Mouse (Mus musculus) heart, postnatal 14 days (tissue): ENCODE measurements around the gene Ahcy. TPM values are rescaled to one million over a fixed set of nuclear protein-coding genes. Genes with fewer than 3 reads are reported as not detected.
"Not testable (repeated sequence)": the region's sequence is repeated elsewhere in the genome, so short reads cannot be mapped to it uniquely, and the experiment has no call there.

ENCODE experiments used
- DNase-seq, 2 experiments: peaks; one replicate each; pipeline ENCODE4 v3.0.0; 2021 to 2022
- intact Hi-C: fragments of 180-260 bp; cut with DNase I; formaldehyde crosslinking; loops from one replicate; pipeline ENCODE4 v1.15.1; 2025
- total RNA-seq, 2 experiments: library from RNA; stranded (reverse); gene quantifications; 2 replicates each; pipeline ENCODE4 v1.2.3; 2021

Gene Ahcy
- total RNA-seq, 2 experiments from 2014 or later, result 8.8 to 11.3 TPM

GRCm38 (mm10) chr2:155032938-155033710, 41.2 kb downstream of the Ahcy start:
- intact Hi-C loops, result no loop called here
- DNase-seq, result no peak

- intact Hi-C loops, result loop anchor here (1.0 kb wide), 1 partner anchor 17 kb away; no protein-coding TSS in a partner anchor
- no peak for DNase-seq
Observed at GRCm38 (mm10) chr2:155030831-155031230, 43.5 kb downstream of the Ahcy start.

GRCm38 (mm10) chr2:155020247-155020826, 54.0 kb downstream of the Ahcy start:
- intact Hi-C loops, DNase-seq: not testable (repeated sequence)

GRCm38 (mm10) chr2:155019673-155020072, 54.6 kb downstream of the Ahcy start:
- intact Hi-C loops, result no loop called here
- DNase-seq, result peak; percentile 88 to 93

- intact Hi-C loops, result no loop called here
- peak; percentile 67 to 68 for DNase-seq
Observed at GRCm38 (mm10) chr2:155018762-155019641, 55.3 kb downstream of the Ahcy start.

GRCm38 (mm10) chr2:155018251-155018755, 56.0 kb downstream of the Ahcy start, which contains the start of gene Gm14226:
Gene Gm14226 (plus strand): TSS chr2:155018266.
- intact Hi-C loops, DNase-seq: not testable (repeated sequence)

GRCm38 (mm10) chr2:155016751-155017150, 57.5 kb downstream of the Ahcy start:
- DNase-seq, intact Hi-C loops: not testable (repeated sequence)

GRCm38 (mm10) chr2:155012991-155013390, 61.3 kb downstream of the Ahcy start:
- intact Hi-C loops, result no loop called here
- no peak for DNase-seq

GRCm38 (mm10) chr2:155011086-155011656, 63.1 kb downstream of the Ahcy start:
- no peak for DNase-seq
- intact Hi-C loops, result no loop called here

Other genes with a start within 250 kb of the Ahcy start
- gene Eif2s2, start 181.6 kb downstream of the Ahcy start, total RNA-seq, result 10 to 100 TPM; 51.6 to 54.7 TPM
- gene Gm14226, start 56.2 kb downstream of the Ahcy start, total RNA-seq, result under 1 TPM; 0.12 to 0.24 TPM
- 10 to 100 TPM; 36.4 to 38.0 TPM for gene Itch, start 59.0 kb upstream of the Ahcy start, total RNA-seq
- 100 to 1,000 TPM; 177 to 185 TPM for gene Dynlrb1, start 162.0 kb upstream of the Ahcy start, total RNA-seq
- gene Map1lc3a, start 201.8 kb upstream of the Ahcy start, total RNA-seq, result 100 to 1,000 TPM; 692 to 703 TPM